Mouse (Mus musculus): ENCODE measurements at regions not wholly inside any gene's neighbourhood (a gene's known extent, or its start where the extent isn't known, plus 50 kb on each side); places are given as distances from the start of the nearest gene placed in this dataset.

GRCm38 (mm10) chr10:96724436-96725175, 107.8 kb downstream of the Btg1 start:
- no peak for DNase-seq (ENCODE audit: low spot score in 2 of 2)

GRCm38 (mm10) chr10:96726801-96727780, 110.3 kb downstream of the Btg1 start:
- no peak for DNase-seq (ENCODE audit: low spot score in 2 of 2)

- DNase-seq (ENCODE audit: low spot score in 2 of 2), result no peak
Measured at GRCm38 (mm10) chr10:96733581-96733980, 116.8 kb downstream of the Btg1 start.

GRCm38 (mm10) chr10:96735146-96735545, 118.3 kb downstream of the Btg1 start:
- no peak for DNase-seq (ENCODE audit: low spot score in 2 of 2)

- no peak for DNase-seq (ENCODE audit: low spot score in 2 of 2)
Measured at GRCm38 (mm10) chr10:96735885-96736628, 119.3 kb downstream of the Btg1 start.

GRCm38 (mm10) chr10:96737972-96738371, 121.2 kb downstream of the Btg1 start:
- no peak for DNase-seq (ENCODE audit: low spot score in 2 of 2)

GRCm38 (mm10) chr10:96738606-96739005, 121.8 kb downstream of the Btg1 start:
- DNase-seq (ENCODE audit: low spot score in 2 of 2), result no peak

GRCm38 (mm10) chr10:96744167-96744777, 127.5 kb downstream of the Btg1 start:
- DNase-seq (ENCODE audit: low spot score in 2 of 2), result peak in 1 of 2 experiments; percentile 14

- no peak for DNase-seq (ENCODE audit: low spot score in 2 of 2)
Measured at GRCm38 (mm10) chr10:96747015-96747663, 130.3 kb downstream of the Btg1 start.

GRCm38 (mm10) chr10:96750861-96751260, 134.1 kb downstream of the Btg1 start:
- DNase-seq (ENCODE audit: low spot score in 2 of 2), result no peak

GRCm38 (mm10) chr10:96751580-96752264, 134.9 kb downstream of the Btg1 start:
- DNase-seq (ENCODE audit: low spot score in 2 of 2), result peak; percentile 86 to 91

GRCm38 (mm10) chr10:96752531-96752930, 135.7 kb downstream of the Btg1 start:
- DNase-seq (ENCODE audit: low spot score in 2 of 2), result no peak

- DNase-seq (ENCODE audit: low spot score in 2 of 2), result no peak
Measured at GRCm38 (mm10) chr10:96753521-96753920, 136.7 kb downstream of the Btg1 start.

GRCm38 (mm10) chr10:96755674-96756073, 138.9 kb downstream of the Btg1 start:
- DNase-seq (ENCODE audit: low spot score in 2 of 2), result no peak

- no peak for DNase-seq (ENCODE audit: low spot score in 2 of 2)
Measured at GRCm38 (mm10) chr10:96756355-96757084, 139.7 kb downstream of the Btg1 start.

- no peak for DNase-seq (ENCODE audit: low spot score in 2 of 2)
Measured at GRCm38 (mm10) chr10:96757311-96757710, 140.5 kb downstream of the Btg1 start.

GRCm38 (mm10) chr10:96761601-96762000, 144.8 kb downstream of the Btg1 start:
- DNase-seq (ENCODE audit: low spot score in 2 of 2), result no peak

- DNase-seq (ENCODE audit: low spot score in 2 of 2), result no peak
Measured at GRCm38 (mm10) chr10:96765626-96766025, 148.8 kb downstream of the Btg1 start.

GRCm38 (mm10) chr10:96778220-96778619, 161.4 kb downstream of the Btg1 start:
- DNase-seq (ENCODE audit: low spot score in 2 of 2), result no peak
